Mouse (Mus musculus) brain, embryonic 14.5 days (tissue): ENCODE measurements at regions not wholly inside any gene's neighbourhood (a gene's known extent, or its start where the extent isn't known, plus 50 kb on each side); places are given as distances from the start of the nearest gene placed in this dataset.

Experiments used
- CTCF ChIP-seq: fragments of 200-500 bp; IDR thresholded peaks from 2 replicates; pipeline ENCODE4 v1.5.1; 2012; ENCODE audit warnings: inconsistent platforms, mild to moderate bottlenecking, moderate library complexity, borderline replicate concordance; ENCODE audit not compliant: insufficient read depth, insufficient read length; ENCODE audit errors: extremely low read depth
- POLR2A ChIP-seq: fragments of 200-500 bp; IDR thresholded peaks from 2 replicates; pipeline ENCODE4 v1.6.1; 2012; ENCODE audit warnings: mild to moderate bottlenecking, inconsistent platforms, borderline replicate concordance; ENCODE audit not compliant: poor library complexity, insufficient read depth, insufficient read length, severe bottlenecking; ENCODE audit errors: extremely low read depth

- TF ChIP-seq CTCF (no peak), POLR2A (no peak)
Measured at GRCm38 (mm10) chr2:72556064-72556821, 80.3 kb downstream of the Cdca7 start.
